Mouse (Mus musculus) liver, embryonic 12.5 days (tissue): ENCODE results near the gene Psd. TPM values are rescaled to one million over a fixed set of nuclear protein-coding genes. Genes with fewer than 3 reads are reported as not detected.

Source experiments
- ATAC-seq: fragments of 200-750 bp; cut with Nextera tagmentation; 2 replicates; pipeline ENCODE4 v1.8.0; 2017; ENCODE audit warnings: moderate number of reproducible peaks, mild to moderate bottlenecking, moderate library complexity
- H3K27ac ChIP-seq: fragments of 300-500 bp; sonication (generic); 2 replicates; pipeline ENCODE4 v1.5.1; 2016; ENCODE audit warnings: mild to moderate bottlenecking
- H3K27me3 ChIP-seq: fragments of 300-500 bp; sonication (generic); replicated peaks from 2 replicates; pipeline ENCODE4 v1.6.1; 2016; ENCODE audit warnings: mild to moderate bottlenecking, moderate library complexity
- H3K36me3 ChIP-seq: fragments of 300-500 bp; sonication (generic); 2 replicates; pipeline ENCODE4 v1.6.1; 2016; ENCODE audit warnings: mild to moderate bottlenecking, moderate library complexity
- H3K4me1 ChIP-seq: fragments of 300-500 bp; sonication (generic); 2 replicates; pipeline ENCODE4 v1.6.1; 2016
- H3K4me2 ChIP-seq: fragments of 300-500 bp; sonication (generic); 2 replicates; pipeline ENCODE4 v1.6.1; 2016; ENCODE audit warnings: mild to moderate bottlenecking, moderate library complexity
- H3K4me3 ChIP-seq: fragments of 300-500 bp; sonication (generic); 2 replicates; pipeline ENCODE4 v1.5.1; 2016; ENCODE audit warnings: mild to moderate bottlenecking, moderate library complexity
- H3K9ac ChIP-seq: fragments of 300-500 bp; sonication (generic); 2 replicates; pipeline ENCODE4 v1.6.1; 2016; ENCODE audit warnings: mild to moderate bottlenecking, moderate library complexity
- H3K9me3 ChIP-seq: fragments of 300-500 bp; sonication (generic); replicated peaks from 2 replicates; pipeline ENCODE4 v1.6.1; 2016; ENCODE audit warnings: mild to moderate bottlenecking, moderate library complexity
- WGBS: fragments of 180-500 bp; shearing (Covaris S2); methylation state at CpG from one replicate; pipeline ENCODE4 v1.1.7; 2016; ENCODE audit not compliant: insufficient replicate concordance; 5-methylcytosine and 5-hydroxymethylcytosine counted together
- polyA plus RNA-seq: library from polyadenylated mRNA; unstranded; fragments of >200 nt; fragmentation: Nextera tagmentation; extraction: Ambion mirVana; gene quantifications from 2 replicates; pipeline ENCODE4 v1.2.1, GENCODE M21; 2016

The Psd gene
- polyA plus RNA-seq: 10.7 and 11.3 TPM in 2 replicates

GRCm38 (mm10) chr19:46326756-46327305 is at the start of gene Psd:
TSS of gene Psd (minus strand) at chr19:46327156.
- WGBS: 1% methylated on average over 35 of the region's 35 CpGs
- Histone ChIP-seq H3K36me3 (peaks cover 18% of the 10 kb centered on the region), H3K9me3 (no peaks in the 10 kb centered on the region), H3K4me1 (peaks cover 42% of the 10 kb centered on the region), H3K4me2 (peak within 1 kb of the TSS; percentile 100), H3K27me3 (peaks cover 66% of the 10 kb centered on the region), H3K27ac (peak within 1 kb of the TSS; percentile 90), H3K9ac (peak within 1 kb of the TSS; percentile 82), H3K4me3 (peak within 1 kb of the TSS; percentile 78)
- ATAC-seq: no peak

- no peaks in the 10 kb centered on the region for H3K9me3 ChIP-seq
- H3K4me1 ChIP-seq: peaks cover 12% of the 10 kb centered on the region
- no peaks in the 10 kb centered on the region for H3K27me3 ChIP-seq
- no peak overlapping the region for H3K27ac ChIP-seq
- H3K4me3 ChIP-seq: no peak overlapping the region
- H3K9ac ChIP-seq: no peak overlapping the region
- no peak for ATAC-seq
- peaks cover 89% of the 10 kb centered on the region for H3K36me3 ChIP-seq
- no peak overlapping the region for H3K4me2 ChIP-seq
- 47% methylated on average over 4 of the region's 4 CpGs for WGBS
These were observed 48.9 kb upstream of the Psd start for GRCm38 (mm10) chr19:46375891-46376290.

GRCm38 (mm10) chr19:46375489-46375888 is 48.5 kb upstream of the Psd start:
- WGBS: 76% methylated on average over 5 of the region's 5 CpGs
- no peaks in the 10 kb centered on the region for H3K9me3 ChIP-seq
- no peak overlapping the region for H3K4me2 ChIP-seq
- ATAC-seq: no peak
- no peak overlapping the region for H3K9ac ChIP-seq
- peaks cover 12% of the 10 kb centered on the region for H3K4me1 ChIP-seq
- H3K27ac ChIP-seq: no peak overlapping the region
- no peak overlapping the region for H3K4me3 ChIP-seq
- peaks cover 85% of the 10 kb centered on the region for H3K36me3 ChIP-seq
- H3K27me3 ChIP-seq: no peaks in the 10 kb centered on the region

- no peak overlapping the region for H3K4me2 ChIP-seq
- peaks cover 12% of the 10 kb centered on the region for H3K4me1 ChIP-seq
- no peak overlapping the region for H3K9ac ChIP-seq
- peaks cover 79% of the 10 kb centered on the region for H3K36me3 ChIP-seq
- ATAC-seq: peak; percentile 40; the same call in 1 of the 2 replicates
- 77% methylated on average over 21 of the region's 21 CpGs for WGBS
- H3K4me3 ChIP-seq: no peak overlapping the region
- H3K27me3 ChIP-seq: no peaks in the 10 kb centered on the region
- peak overlapping the region; percentile 12; the same call in 1 of the 2 replicates for H3K27ac ChIP-seq
- no peaks in the 10 kb centered on the region for H3K9me3 ChIP-seq
These were observed 47.6 kb upstream of the Psd start for GRCm38 (mm10) chr19:46374477-46375088.

- H3K4me1 ChIP-seq: peaks cover 1% of the 10 kb centered on the region; the same call in 1 of the 2 replicates
- H3K9ac ChIP-seq: no peak overlapping the region
- no peaks in the 10 kb centered on the region for H3K27me3 ChIP-seq
- no peaks in the 10 kb centered on the region for H3K9me3 ChIP-seq
- H3K27ac ChIP-seq: no peak overlapping the region
- WGBS: 25% methylated on average over 4 of the region's 4 CpGs
- no peak overlapping the region for H3K4me2 ChIP-seq
- H3K4me3 ChIP-seq: no peak overlapping the region
- peak; percentile 65 for ATAC-seq
- peaks cover 40% of the 10 kb centered on the region for H3K36me3 ChIP-seq
These were observed 42.2 kb upstream of the Psd start for GRCm38 (mm10) chr19:46369204-46369603.

GRCm38 (mm10) chr19:46367798-46368590 is 41.0 kb upstream of the Psd start:
- no peak overlapping the region for H3K4me3 ChIP-seq
- H3K9ac ChIP-seq: no peak overlapping the region
- no peaks in the 10 kb centered on the region for H3K9me3 ChIP-seq
- no peak overlapping the region for H3K27ac ChIP-seq
- WGBS: 83% methylated on average over 23 of the region's 23 CpGs
- no peak for ATAC-seq
- 0 out of 2 replicates have a peak, but pooled peaks cover 4% of the 10 kb centered on the region for H3K4me1 ChIP-seq
- H3K36me3 ChIP-seq: peaks cover 30% of the 10 kb centered on the region
- H3K27me3 ChIP-seq: no peaks in the 10 kb centered on the region
- H3K4me2 ChIP-seq: no peak overlapping the region

GRCm38 (mm10) chr19:46363294-46364009 is 36.5 kb upstream of the Psd start:
- Histone ChIP-seq H3K9me3 (no peaks in the 10 kb centered on the region), H3K36me3 (peaks cover 12% of the 10 kb centered on the region), H3K27ac (0 out of 2 replicates have a peak overlapping the region, but pooled peaks have one; percentile 36), H3K4me1 (peaks cover 13% of the 10 kb centered on the region), H3K4me2 (no peak overlapping the region), H3K27me3 (no peaks in the 10 kb centered on the region), H3K9ac (no peak overlapping the region), H3K4me3 (no peak overlapping the region)
- WGBS: 65% methylated on average over 11 of the region's 11 CpGs
- no peak for ATAC-seq

- WGBS: 77% methylated on average over 8 of the region's 8 CpGs
- ATAC-seq: no peak
- no peak overlapping the region for H3K4me3 ChIP-seq
These were observed 35.1 kb upstream of the Psd start for GRCm38 (mm10) chr19:46362104-46362503.

GRCm38 (mm10) chr19:46358381-46358780 is 31.4 kb upstream of the Psd start:
- peak overlapping the region; percentile 66; the same call in 1 of the 2 replicates for H3K9ac ChIP-seq
- no peaks in the 10 kb centered on the region for H3K9me3 ChIP-seq
- H3K4me2 ChIP-seq: peak overlapping the region; percentile 84
- peaks cover 35% of the 10 kb centered on the region for H3K4me1 ChIP-seq
- H3K27me3 ChIP-seq: no peaks in the 10 kb centered on the region
- H3K36me3 ChIP-seq: 0 out of 2 replicates have a peak, but pooled peaks cover 3% of the 10 kb centered on the region
- H3K4me3 ChIP-seq: peak overlapping the region; percentile 65
- WGBS: 32% methylated on average over 4 of the region's 4 CpGs
- H3K27ac ChIP-seq: peak overlapping the region; percentile 70
- ATAC-seq: no peak

More at GRCm38 (mm10) chr19:46362104-46362503, 35.1 kb upstream of the Psd start:
- Histone ChIP-seq H3K27ac (no peak overlapping the region), H3K36me3 (0 out of 2 replicates have a peak, but pooled peaks cover 3% of the 10 kb centered on the region), H3K9me3 (no peaks in the 10 kb centered on the region), H3K4me2 (no peak overlapping the region), H3K9ac (no peak overlapping the region), H3K27me3 (no peaks in the 10 kb centered on the region), H3K4me1 (peaks cover 26% of the 10 kb centered on the region)

GRCm38 (mm10) chr19:46357344-46358280 is 30.7 kb upstream of the Psd start:
- H3K27me3 ChIP-seq: 0 out of 2 replicates have a peak, but pooled peaks cover 1% of the 10 kb centered on the region
- H3K4me1 ChIP-seq: peaks cover 38% of the 10 kb centered on the region
- H3K27ac ChIP-seq: peak overlapping the region; percentile 70
- no peaks in the 10 kb centered on the region for H3K9me3 ChIP-seq
- H3K4me2 ChIP-seq: peak overlapping the region; percentile 84
- 5% methylated on average over 25 of the region's 25 CpGs for WGBS
- H3K36me3 ChIP-seq: 0 out of 2 replicates have a peak, but pooled peaks cover 3% of the 10 kb centered on the region
- H3K4me3 ChIP-seq: peak overlapping the region; percentile 65
- peak overlapping the region; percentile 66 for H3K9ac ChIP-seq
- peak; percentile 49 for ATAC-seq
